Mouse (Mus musculus): ENCODE measurements around the gene Efhd1. TPM values are rescaled to one million over a fixed set of nuclear protein-coding genes. Genes with fewer than 3 reads are reported as not detected.

The Efhd1 gene
- polyA plus RNA-seq, 1 experiment from 2014 or later = 0.58 TPM

GRCm38 (mm10) chr1:87273514-87273942 lies 9.4 kb downstream of the Efhd1 start:
- Histone ChIP-seq H3K4me2 (ENCODE audit: low read depth) (no peak overlapping the region), H3K9ac (ENCODE audit: low read length) (no peak overlapping the region), H3K27ac (ENCODE audit: low read depth, low read length) (no peak overlapping the region), H3K4me1 (ENCODE audit: control insufficient read depth, insufficient read depth, low read length) (no peaks in the 10 kb centered on the region), H3K9me3 (ENCODE audit: control insufficient read depth, low read length) (no peaks in the 10 kb centered on the region), H3K27me3 (ENCODE audit: control insufficient read depth, insufficient read depth, low read length) (no peaks in the 10 kb centered on the region), H3K4me3 (ENCODE audit: low read depth, low read length) (no peak overlapping the region), H3K36me3 (ENCODE audit: control insufficient read depth, insufficient read depth, low read length) (no peaks in the 10 kb centered on the region)
- DNase-seq (ENCODE audit: low spot score) = no peak
- ATAC-seq (ENCODE audit: insufficient read depth, low FRiP score, low TSS enrichment) = no peak
- 84% methylated on average over 3 of the region's 3 CpGs for WGBS

GRCm38 (mm10) chr1:87274134-87274533 lies 10.0 kb downstream of the Efhd1 start:
- no peaks in the 10 kb centered on the region for H3K4me1 ChIP-seq (ENCODE audit: control insufficient read depth, insufficient read depth, low read length)
- H3K27ac ChIP-seq (ENCODE audit: low read depth, low read length) = no peak overlapping the region
- H3K36me3 ChIP-seq (ENCODE audit: control insufficient read depth, insufficient read depth, low read length) = no peaks in the 10 kb centered on the region
- 83% methylated on average over 4 of the region's 4 CpGs for WGBS
- DNase-seq (ENCODE audit: low spot score) = no peak
- no peak overlapping the region for H3K9ac ChIP-seq (ENCODE audit: low read length)
- H3K9me3 ChIP-seq (ENCODE audit: control insufficient read depth, low read length) = no peaks in the 10 kb centered on the region
- no peak for ATAC-seq (ENCODE audit: insufficient read depth, low FRiP score, low TSS enrichment)
- H3K27me3 ChIP-seq (ENCODE audit: control insufficient read depth, insufficient read depth, low read length) = no peaks in the 10 kb centered on the region
- no peak overlapping the region for H3K4me2 ChIP-seq (ENCODE audit: low read depth)
- no peak overlapping the region for H3K4me3 ChIP-seq (ENCODE audit: low read depth, low read length)

- H3K4me2 ChIP-seq (ENCODE audit: low read depth) = no peak overlapping the region
- H3K4me3 ChIP-seq (ENCODE audit: low read depth, low read length) = no peak overlapping the region
- no peak for DNase-seq (ENCODE audit: low spot score)
- no peak for ATAC-seq (ENCODE audit: insufficient read depth, low FRiP score, low TSS enrichment)
- H3K27ac ChIP-seq (ENCODE audit: low read depth, low read length) = no peak overlapping the region
- H3K27me3 ChIP-seq (ENCODE audit: control insufficient read depth, insufficient read depth, low read length) = no peaks in the 10 kb centered on the region
- WGBS = 86% methylated on average over 12 of the region's 12 CpGs
- no peak overlapping the region for H3K9ac ChIP-seq (ENCODE audit: low read length)
- no peaks in the 10 kb centered on the region for H3K9me3 ChIP-seq (ENCODE audit: control insufficient read depth, low read length)
- H3K36me3 ChIP-seq (ENCODE audit: control insufficient read depth, insufficient read depth, low read length) = no peaks in the 10 kb centered on the region
- no peaks in the 10 kb centered on the region for H3K4me1 ChIP-seq (ENCODE audit: control insufficient read depth, insufficient read depth, low read length)
Measured at GRCm38 (mm10) chr1:87275151-87275550, 11.0 kb downstream of the Efhd1 start.

- H3K27me3 ChIP-seq (ENCODE audit: control insufficient read depth, insufficient read depth, low read length) = no peaks in the 10 kb centered on the region
- no peaks in the 10 kb centered on the region for H3K9me3 ChIP-seq (ENCODE audit: control insufficient read depth, low read length)
- H3K4me1 ChIP-seq (ENCODE audit: control insufficient read depth, insufficient read depth, low read length) = no peaks in the 10 kb centered on the region
- H3K4me3 ChIP-seq (ENCODE audit: low read depth, low read length) = no peak overlapping the region
- no peak overlapping the region for H3K9ac ChIP-seq (ENCODE audit: low read length)
- 60% methylated on average over 2 of the region's 2 CpGs for WGBS
- no peak overlapping the region for H3K4me2 ChIP-seq (ENCODE audit: low read depth)
- H3K36me3 ChIP-seq (ENCODE audit: control insufficient read depth, insufficient read depth, low read length) = no peaks in the 10 kb centered on the region
- no peak overlapping the region for H3K27ac ChIP-seq (ENCODE audit: low read depth, low read length)
- ATAC-seq (ENCODE audit: insufficient read depth, low FRiP score, low TSS enrichment) (no peak), DNase-seq (ENCODE audit: low spot score) (no peak)
Measured at GRCm38 (mm10) chr1:87276056-87276455, 11.9 kb downstream of the Efhd1 start.

- H3K9me3 ChIP-seq (ENCODE audit: control insufficient read depth, low read length) = no peaks in the 10 kb centered on the region
- H3K4me3 ChIP-seq (ENCODE audit: low read depth, low read length) = no peak overlapping the region
- H3K4me2 ChIP-seq (ENCODE audit: low read depth) = no peak overlapping the region
- no peak overlapping the region for H3K27ac ChIP-seq (ENCODE audit: low read depth, low read length)
- H3K4me1 ChIP-seq (ENCODE audit: control insufficient read depth, insufficient read depth, low read length) = no peaks in the 10 kb centered on the region
- DNase-seq (ENCODE audit: low spot score) (no peak), ATAC-seq (ENCODE audit: insufficient read depth, low FRiP score, low TSS enrichment) (no peak)
- 81% methylated on average over 5 of the region's 5 CpGs for WGBS
- no peaks in the 10 kb centered on the region for H3K36me3 ChIP-seq (ENCODE audit: control insufficient read depth, insufficient read depth, low read length)
- H3K9ac ChIP-seq (ENCODE audit: low read length) = no peak overlapping the region
- H3K27me3 ChIP-seq (ENCODE audit: control insufficient read depth, insufficient read depth, low read length) = no peaks in the 10 kb centered on the region
Measured at GRCm38 (mm10) chr1:87280281-87280680, 16.1 kb downstream of the Efhd1 start.

- Histone ChIP-seq H3K9me3 (ENCODE audit: control insufficient read depth, low read length) (no peaks in the 10 kb centered on the region), H3K36me3 (ENCODE audit: control insufficient read depth, insufficient read depth, low read length) (no peaks in the 10 kb centered on the region), H3K27me3 (ENCODE audit: control insufficient read depth, insufficient read depth, low read length) (no peaks in the 10 kb centered on the region), H3K9ac (ENCODE audit: low read length) (peak overlapping the region; percentile 26; the same call in 1 of the 2 replicates), H3K4me1 (ENCODE audit: control insufficient read depth, insufficient read depth, low read length) (no peaks in the 10 kb centered on the region), H3K4me3 (ENCODE audit: low read depth, low read length) (no peak overlapping the region), H3K27ac (ENCODE audit: low read depth, low read length) (no peak overlapping the region), H3K4me2 (ENCODE audit: low read depth) (peak overlapping the region; percentile 16; the same call in 1 of the 2 replicates)
- WGBS = 13% methylated on average over 20 of the region's 20 CpGs
- ATAC-seq (ENCODE audit: insufficient read depth, low FRiP score, low TSS enrichment) = no peak
- no peak for DNase-seq (ENCODE audit: low spot score)
Measured at GRCm38 (mm10) chr1:87281599-87282412, 17.6 kb downstream of the Efhd1 start.

GRCm38 (mm10) chr1:87282413-87282788 lies 18.2 kb downstream of the Efhd1 start:
- Histone ChIP-seq H3K4me1 (ENCODE audit: control insufficient read depth, insufficient read depth, low read length) (0 out of 2 replicates have a peak, but pooled peaks cover 3% of the 10 kb centered on the region), H3K36me3 (ENCODE audit: control insufficient read depth, insufficient read depth, low read length) (no peaks in the 10 kb centered on the region), H3K9me3 (ENCODE audit: control insufficient read depth, low read length) (no peaks in the 10 kb centered on the region), H3K4me3 (ENCODE audit: low read depth, low read length) (no peak overlapping the region), H3K27ac (ENCODE audit: low read depth, low read length) (no peak overlapping the region), H3K27me3 (ENCODE audit: control insufficient read depth, insufficient read depth, low read length) (no peaks in the 10 kb centered on the region), H3K9ac (ENCODE audit: low read length) (no peak overlapping the region), H3K4me2 (ENCODE audit: low read depth) (no peak overlapping the region)
- DNase-seq (ENCODE audit: low spot score) (no peak), ATAC-seq (ENCODE audit: insufficient read depth, low FRiP score, low TSS enrichment) (no peak)
- 69% methylated on average over 6 of the region's 6 CpGs for WGBS

GRCm38 (mm10) chr1:87283410-87283960 lies 19.3 kb downstream of the Efhd1 start:
- 83% methylated on average over 10 of the region's 10 CpGs for WGBS
- no peaks in the 10 kb centered on the region for H3K27me3 ChIP-seq (ENCODE audit: control insufficient read depth, insufficient read depth, low read length)
- DNase-seq (ENCODE audit: low spot score) = no peak

GRCm38 (mm10) chr1:87287105-87287504 lies 22.9 kb downstream of the Efhd1 start:
- 0 out of 2 replicates have a peak, but pooled peaks cover 3% of the 10 kb centered on the region for H3K4me1 ChIP-seq (ENCODE audit: control insufficient read depth, insufficient read depth, low read length)
- H3K9ac ChIP-seq (ENCODE audit: low read length) = no peak overlapping the region
- H3K4me2 ChIP-seq (ENCODE audit: low read depth) = no peak overlapping the region
- H3K27me3 ChIP-seq (ENCODE audit: control insufficient read depth, insufficient read depth, low read length) = no peaks in the 10 kb centered on the region
- DNase-seq (ENCODE audit: low spot score) (no peak), ATAC-seq (ENCODE audit: insufficient read depth, low FRiP score, low TSS enrichment) (no peak)
- H3K27ac ChIP-seq (ENCODE audit: low read depth, low read length) = no peak overlapping the region
- H3K4me3 ChIP-seq (ENCODE audit: low read depth, low read length) = no peak overlapping the region
- no peaks in the 10 kb centered on the region for H3K9me3 ChIP-seq (ENCODE audit: control insufficient read depth, low read length)
- 65% methylated on average over 2 of the region's 2 CpGs for WGBS
- no peaks in the 10 kb centered on the region for H3K36me3 ChIP-seq (ENCODE audit: control insufficient read depth, insufficient read depth, low read length)

More at GRCm38 (mm10) chr1:87283410-87283960, 19.3 kb downstream of the Efhd1 start:
- H3K4me3 ChIP-seq (ENCODE audit: low read depth, low read length) = no peak overlapping the region
- H3K4me1 ChIP-seq (ENCODE audit: control insufficient read depth, insufficient read depth, low read length) = 0 out of 2 replicates have a peak, but pooled peaks cover 3% of the 10 kb centered on the region
- no peak overlapping the region for H3K27ac ChIP-seq (ENCODE audit: low read depth, low read length)
- H3K4me2 ChIP-seq (ENCODE audit: low read depth) = no peak overlapping the region
- H3K9me3 ChIP-seq (ENCODE audit: control insufficient read depth, low read length) = no peaks in the 10 kb centered on the region
- no peak overlapping the region for H3K9ac ChIP-seq (ENCODE audit: low read length)
- H3K36me3 ChIP-seq (ENCODE audit: control insufficient read depth, insufficient read depth, low read length) = no peaks in the 10 kb centered on the region
- no peak for ATAC-seq (ENCODE audit: insufficient read depth, low FRiP score, low TSS enrichment)
